Mouse (Mus musculus): ENCODE data around the gene Ergic2. TPM values are rescaled to one million over a fixed set of nuclear protein-coding genes. Genes with fewer than 3 reads are reported as not detected.

The Ergic2 gene
- polyA plus RNA-seq, 1 experiment from 2014 or later: 157 TPM

DNA sequence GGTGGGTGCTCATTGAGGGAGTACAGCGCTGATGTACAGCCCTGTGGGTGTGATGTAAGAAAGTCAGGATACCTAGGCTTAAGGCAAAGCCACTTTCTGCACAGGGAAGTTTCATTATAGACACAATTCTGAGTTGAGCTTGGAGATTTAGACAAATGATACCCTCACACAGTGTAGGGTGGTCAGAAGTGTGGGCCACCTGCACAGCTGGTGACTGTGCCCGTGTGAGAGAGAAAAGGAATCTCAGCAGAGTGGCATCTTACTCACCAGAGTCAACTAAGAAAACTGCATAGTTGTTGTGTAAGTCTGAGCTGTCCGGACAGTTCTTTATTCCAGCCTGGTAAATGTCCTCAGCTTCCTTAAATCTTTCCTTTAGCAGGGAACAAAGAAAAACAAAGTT lies 37.0 kb upstream of the Ergic2 start:
- Histone ChIP-seq H3K27me3 (ENCODE audit: control insufficient read depth, insufficient read depth, low read length) (no peaks in the 10 kb centered on the region), H3K4me1 (ENCODE audit: control insufficient read depth in 2 of 2, insufficient read depth in 2 of 2, low read length in 2 of 2) (no peaks in the 10 kb centered on the region), H3K36me3 (ENCODE audit: control insufficient read depth, insufficient read depth, low read length) (peaks cover 19% of the 10 kb centered on the region; the same call in 1 of the 2 replicates), H3K9me3 (ENCODE audit: control insufficient read depth, low read length) (no peaks in the 10 kb centered on the region), H3K27ac (replicated peaks in 1 of 2; ENCODE audit: control insufficient read depth in 1 of 2, insufficient read depth in 1 of 2, low read depth in 2 of 2, low read length in 2 of 2) (no peak overlapping the region), H3K4me2 (ENCODE audit: low read length) (no peak overlapping the region), H3K9ac (ENCODE audit: low read length) (no peak overlapping the region), H3K4me3 (ENCODE audit: control insufficient read depth in 1 of 2, insufficient read depth in 1 of 2, low read depth in 1 of 2, low read length in 2 of 2) (no peak overlapping the region)
- no peak for ATAC-seq (ENCODE audit: insufficient number of reproducible peaks, insufficient read depth, low FRiP score, low read depth)
- 69% methylated on average over 3 of the region's 3 CpGs for WGBS

DNA sequence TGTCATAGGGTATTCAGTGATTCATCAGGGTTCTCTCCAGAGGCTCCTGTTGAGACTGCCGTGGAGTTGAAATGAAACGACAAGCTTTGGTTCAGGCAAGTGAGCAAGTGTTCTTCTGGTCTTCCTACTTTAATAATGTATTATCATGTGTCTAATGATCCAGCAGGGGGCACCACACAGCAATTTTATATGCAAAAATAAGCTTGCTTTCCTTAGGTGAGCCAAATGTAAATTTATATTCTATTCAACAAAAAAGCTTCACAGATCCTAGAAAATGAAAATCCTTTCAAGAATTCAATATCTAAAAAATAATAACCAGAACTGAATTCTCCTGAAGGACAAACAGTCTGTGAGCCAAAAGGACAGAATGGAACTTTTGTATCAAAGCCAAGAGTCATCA lies 36.5 kb upstream of the Ergic2 start:
- H3K27me3 ChIP-seq (ENCODE audit: control insufficient read depth, insufficient read depth, low read length): no peaks in the 10 kb centered on the region
- no peak for ATAC-seq (ENCODE audit: insufficient number of reproducible peaks, insufficient read depth, low FRiP score, low read depth)
- H3K27ac ChIP-seq (replicated peaks in 1 of 2; ENCODE audit: control insufficient read depth in 1 of 2, insufficient read depth in 1 of 2, low read depth in 2 of 2, low read length in 2 of 2): no peak overlapping the region
- H3K9me3 ChIP-seq (ENCODE audit: control insufficient read depth, low read length): no peaks in the 10 kb centered on the region
- WGBS: 48% methylated on average over 2 of the region's 2 CpGs
- H3K9ac ChIP-seq (ENCODE audit: low read length): no peak overlapping the region
- no peaks in the 10 kb centered on the region for H3K4me1 ChIP-seq (ENCODE audit: control insufficient read depth in 2 of 2, insufficient read depth in 2 of 2, low read length in 2 of 2)
- H3K4me3 ChIP-seq (ENCODE audit: control insufficient read depth in 1 of 2, insufficient read depth in 1 of 2, low read depth in 1 of 2, low read length in 2 of 2): no peak overlapping the region
- peaks cover 19% of the 10 kb centered on the region; the same call in 1 of the 2 replicates for H3K36me3 ChIP-seq (ENCODE audit: control insufficient read depth, insufficient read depth, low read length)
- no peak overlapping the region for H3K4me2 ChIP-seq (ENCODE audit: low read length)

DNA sequence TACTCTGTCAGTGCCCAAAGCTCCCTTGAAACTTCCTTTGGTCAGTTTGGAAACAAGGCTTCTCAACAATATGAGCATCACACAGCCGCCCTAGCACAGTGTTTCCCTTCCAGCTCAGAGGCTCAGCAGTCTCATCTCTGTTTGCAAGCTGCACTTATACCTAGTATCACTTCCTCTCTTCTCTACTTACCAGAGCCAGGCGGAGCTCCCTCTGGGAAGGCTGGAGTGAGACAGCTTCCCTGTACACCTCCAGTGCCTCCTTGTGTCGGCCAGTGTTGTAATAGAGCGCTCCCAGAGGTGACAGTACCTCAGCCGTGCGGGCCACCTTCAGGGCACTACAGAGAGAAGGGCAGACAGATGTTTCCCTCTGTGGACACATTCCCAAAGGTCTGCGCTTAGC lies 34.4 kb upstream of the Ergic2 start:
- no peaks in the 10 kb centered on the region for H3K9me3 ChIP-seq (ENCODE audit: control insufficient read depth, low read length)
- no peak overlapping the region for H3K4me2 ChIP-seq (ENCODE audit: low read length)
- H3K4me1 ChIP-seq (ENCODE audit: control insufficient read depth in 2 of 2, insufficient read depth in 2 of 2, low read length in 2 of 2): no peaks in the 10 kb centered on the region
- H3K9ac ChIP-seq (ENCODE audit: low read length): no peak overlapping the region
- H3K4me3 ChIP-seq (ENCODE audit: control insufficient read depth in 1 of 2, insufficient read depth in 1 of 2, low read depth in 1 of 2, low read length in 2 of 2): no peak overlapping the region
- no peak overlapping the region for H3K27ac ChIP-seq (replicated peaks in 1 of 2; ENCODE audit: control insufficient read depth in 1 of 2, insufficient read depth in 1 of 2, low read depth in 2 of 2, low read length in 2 of 2)
- peaks cover 26% of the 10 kb centered on the region for H3K36me3 ChIP-seq (ENCODE audit: control insufficient read depth, insufficient read depth, low read length)
- H3K27me3 ChIP-seq (ENCODE audit: control insufficient read depth, insufficient read depth, low read length): no peaks in the 10 kb centered on the region
- ATAC-seq (ENCODE audit: insufficient number of reproducible peaks, insufficient read depth, low FRiP score, low read depth): 0 out of 2 replicates have a peak, but pooled peaks have one; percentile 17
- WGBS: 66% methylated on average over 7 of the region's 7 CpGs

DNA sequence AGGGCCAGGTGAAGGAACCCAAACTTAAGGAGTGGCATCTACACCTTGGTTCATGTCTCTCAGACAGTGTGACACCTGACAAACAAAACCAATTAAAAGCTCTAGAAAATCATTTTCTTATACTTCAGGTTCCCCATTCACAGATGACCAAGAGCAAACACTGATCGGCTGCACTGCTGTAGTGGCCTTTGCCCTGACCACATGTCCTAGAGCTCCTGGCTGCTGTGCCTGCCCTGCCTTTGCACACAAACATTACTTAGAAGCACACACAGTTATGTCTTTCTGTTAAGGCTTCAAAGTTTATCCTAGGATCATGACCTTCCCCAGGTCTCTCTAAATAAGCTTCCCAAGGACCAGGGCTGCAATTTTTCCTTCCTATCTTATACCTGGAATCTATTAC lies 32.7 kb upstream of the Ergic2 start:
- no peak overlapping the region for H3K4me3 ChIP-seq (ENCODE audit: control insufficient read depth in 1 of 2, insufficient read depth in 1 of 2, low read depth in 1 of 2, low read length in 2 of 2)
- H3K27ac ChIP-seq (replicated peaks in 1 of 2; ENCODE audit: control insufficient read depth in 1 of 2, insufficient read depth in 1 of 2, low read depth in 2 of 2, low read length in 2 of 2): no peak overlapping the region
- WGBS: 72% methylated on average over 1 of the region's 1 CpGs
- H3K36me3 ChIP-seq (ENCODE audit: control insufficient read depth, insufficient read depth, low read length): peaks cover 26% of the 10 kb centered on the region
- H3K4me2 ChIP-seq (ENCODE audit: low read length): no peak overlapping the region
- H3K9ac ChIP-seq (ENCODE audit: low read length): no peak overlapping the region
- no peaks in the 10 kb centered on the region for H3K4me1 ChIP-seq (ENCODE audit: control insufficient read depth in 2 of 2, insufficient read depth in 2 of 2, low read length in 2 of 2)
- H3K9me3 ChIP-seq (ENCODE audit: control insufficient read depth, low read length): no peaks in the 10 kb centered on the region
- ATAC-seq (ENCODE audit: insufficient number of reproducible peaks, insufficient read depth, low FRiP score, low read depth): no peak
- H3K27me3 ChIP-seq (ENCODE audit: control insufficient read depth, insufficient read depth, low read length): no peaks in the 10 kb centered on the region

DNA sequence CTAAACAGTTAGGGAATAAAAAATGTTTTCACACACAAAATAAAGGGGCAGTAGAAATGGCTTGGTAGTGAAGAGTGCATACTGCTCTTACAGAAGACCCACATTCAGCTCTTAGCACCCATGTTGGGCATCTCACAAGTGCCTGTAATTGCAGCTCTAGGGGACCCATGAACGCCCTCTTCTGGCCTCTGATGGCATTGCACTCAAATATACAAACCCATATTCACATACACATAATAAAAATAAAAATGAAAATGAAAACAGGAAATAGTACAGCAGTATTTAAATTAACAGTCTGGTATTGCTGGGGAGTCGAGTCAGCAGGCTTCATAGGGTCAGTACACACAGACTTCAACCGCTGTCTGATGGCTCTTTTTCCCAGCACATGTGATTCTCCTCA lies 30.1 kb upstream of the Ergic2 start:
- Histone ChIP-seq H3K9me3 (ENCODE audit: control insufficient read depth, low read length) (no peaks in the 10 kb centered on the region), H3K36me3 (ENCODE audit: control insufficient read depth, insufficient read depth, low read length) (peaks cover 25% of the 10 kb centered on the region), H3K27ac (replicated peaks in 1 of 2; ENCODE audit: control insufficient read depth in 1 of 2, insufficient read depth in 1 of 2, low read depth in 2 of 2, low read length in 2 of 2) (no peak overlapping the region), H3K4me3 (ENCODE audit: control insufficient read depth in 1 of 2, insufficient read depth in 1 of 2, low read depth in 1 of 2, low read length in 2 of 2) (no peak overlapping the region), H3K27me3 (ENCODE audit: control insufficient read depth, insufficient read depth, low read length) (no peaks in the 10 kb centered on the region), H3K9ac (ENCODE audit: low read length) (no peak overlapping the region), H3K4me2 (ENCODE audit: low read length) (no peak overlapping the region), H3K4me1 (ENCODE audit: control insufficient read depth in 2 of 2, insufficient read depth in 2 of 2, low read length in 2 of 2) (0 out of 4 replicates have a peak, but pooled peaks cover 0 to 2% of the 10 kb centered on the region in 2 experiments)
- no peak for ATAC-seq (ENCODE audit: insufficient number of reproducible peaks, insufficient read depth, low FRiP score, low read depth)
- 62% methylated on average over 3 of the region's 3 CpGs for WGBS

DNA sequence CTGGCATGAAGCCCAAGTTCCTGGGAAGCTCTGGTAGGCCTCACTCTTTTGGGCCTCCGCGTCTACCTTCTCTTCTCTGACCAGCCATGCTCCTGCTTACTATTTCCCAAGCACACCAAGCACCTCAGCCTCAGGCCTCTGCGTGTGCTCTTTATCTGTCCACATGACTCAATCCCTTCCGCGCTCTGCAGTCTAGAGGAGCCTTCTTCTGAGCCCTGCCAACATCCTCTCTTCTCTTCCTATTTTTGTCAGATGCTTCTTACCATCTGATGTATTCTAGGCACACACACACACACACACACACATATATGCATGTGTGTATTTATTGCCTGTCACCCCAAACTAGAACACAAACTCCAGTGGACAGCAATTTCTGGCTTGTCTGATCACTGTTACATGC lies 29.5 kb upstream of the Ergic2 start:
- WGBS: 57% methylated on average over 5 of the region's 5 CpGs
- H3K9me3 ChIP-seq (ENCODE audit: control insufficient read depth, low read length): no peaks in the 10 kb centered on the region
- no peak overlapping the region for H3K4me3 ChIP-seq (ENCODE audit: control insufficient read depth in 1 of 2, insufficient read depth in 1 of 2, low read depth in 1 of 2, low read length in 2 of 2)
- no peaks in the 10 kb centered on the region for H3K27me3 ChIP-seq (ENCODE audit: control insufficient read depth, insufficient read depth, low read length)
- H3K36me3 ChIP-seq (ENCODE audit: control insufficient read depth, insufficient read depth, low read length): peaks cover 21% of the 10 kb centered on the region
- H3K9ac ChIP-seq (ENCODE audit: low read length): no peak overlapping the region
- H3K4me2 ChIP-seq (ENCODE audit: low read length): no peak overlapping the region
- 0 out of 4 replicates have a peak, but pooled peaks cover 0 to 2% of the 10 kb centered on the region in 2 experiments for H3K4me1 ChIP-seq (ENCODE audit: control insufficient read depth in 2 of 2, insufficient read depth in 2 of 2, low read length in 2 of 2)
- ATAC-seq (ENCODE audit: insufficient number of reproducible peaks, insufficient read depth, low FRiP score, low read depth): no peak
- H3K27ac ChIP-seq (replicated peaks in 1 of 2; ENCODE audit: control insufficient read depth in 1 of 2, insufficient read depth in 1 of 2, low read depth in 2 of 2, low read length in 2 of 2): no peak overlapping the region

DNA sequence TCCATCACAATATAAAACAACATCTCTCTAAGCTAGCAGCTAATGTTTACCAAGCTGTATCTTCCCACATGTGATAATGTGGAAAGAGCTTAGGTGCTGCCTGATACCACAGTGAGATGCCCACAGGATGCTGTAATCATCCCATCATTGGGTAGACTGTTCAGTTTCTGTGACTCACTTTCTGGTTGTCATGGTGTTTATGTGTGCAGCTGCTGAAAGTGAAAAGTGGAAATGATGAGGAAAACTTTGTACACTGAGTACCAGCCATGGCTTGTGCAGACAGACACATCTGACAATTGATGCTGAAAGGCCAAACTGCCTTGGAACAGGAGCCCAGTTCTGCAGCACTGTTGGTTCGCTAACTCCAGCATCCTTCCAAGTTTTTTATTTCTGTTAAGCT lies 27.1 kb upstream of the Ergic2 start:
- no peak overlapping the region for H3K27ac ChIP-seq (replicated peaks in 1 of 2; ENCODE audit: control insufficient read depth in 1 of 2, insufficient read depth in 1 of 2, low read depth in 2 of 2, low read length in 2 of 2)
- no peak for ATAC-seq (ENCODE audit: insufficient number of reproducible peaks, insufficient read depth, low FRiP score, low read depth)
- no peak overlapping the region for H3K4me2 ChIP-seq (ENCODE audit: low read length)
- H3K36me3 ChIP-seq (ENCODE audit: control insufficient read depth, insufficient read depth, low read length): peaks cover 6% of the 10 kb centered on the region; the same call in 1 of the 2 replicates
- no peak overlapping the region for H3K9ac ChIP-seq (ENCODE audit: low read length)
- 0 out of 4 replicates have a peak, but pooled peaks cover 0 to 2% of the 10 kb centered on the region in 2 experiments for H3K4me1 ChIP-seq (ENCODE audit: control insufficient read depth in 2 of 2, insufficient read depth in 2 of 2, low read length in 2 of 2)
- H3K27me3 ChIP-seq (ENCODE audit: control insufficient read depth, insufficient read depth, low read length): no peaks in the 10 kb centered on the region
- H3K4me3 ChIP-seq (ENCODE audit: control insufficient read depth in 1 of 2, insufficient read depth in 1 of 2, low read depth in 1 of 2, low read length in 2 of 2): no peak overlapping the region
- no peaks in the 10 kb centered on the region for H3K9me3 ChIP-seq (ENCODE audit: control insufficient read depth, low read length)
- 84% methylated on average over 1 of the region's 1 CpGs for WGBS

DNA sequence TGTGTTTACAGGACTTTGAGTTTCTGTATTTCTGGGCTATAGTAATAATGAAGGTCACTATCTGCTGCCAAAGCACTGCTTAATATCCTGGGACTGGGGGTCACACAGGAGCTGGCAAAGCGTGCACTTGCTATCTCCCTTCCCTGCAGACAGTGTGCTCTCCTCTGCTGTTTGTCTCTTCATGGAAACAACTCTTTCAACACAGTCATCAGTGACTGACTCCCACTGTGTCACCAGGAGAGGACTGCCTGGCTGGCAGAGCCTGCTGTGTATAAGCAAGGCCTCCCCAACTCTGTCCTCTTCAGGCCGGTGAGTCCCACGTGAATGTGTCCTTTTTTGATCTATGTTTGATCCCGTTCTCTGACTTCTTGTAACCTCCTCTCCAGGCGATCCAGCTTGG lies 25.3 kb upstream of the Ergic2 start:
- no peaks in the 10 kb centered on the region for H3K9me3 ChIP-seq (ENCODE audit: control insufficient read depth, low read length)
- H3K27me3 ChIP-seq (ENCODE audit: control insufficient read depth, insufficient read depth, low read length): no peaks in the 10 kb centered on the region
- no peaks in the 10 kb centered on the region for H3K36me3 ChIP-seq (ENCODE audit: control insufficient read depth, insufficient read depth, low read length)
- H3K4me1 ChIP-seq (ENCODE audit: control insufficient read depth in 2 of 2, insufficient read depth in 2 of 2, low read length in 2 of 2): 0 out of 4 replicates have a peak, but pooled peaks cover 0 to 2% of the 10 kb centered on the region in 2 experiments
- H3K4me2 ChIP-seq (ENCODE audit: low read length): no peak overlapping the region
- H3K4me3 ChIP-seq (ENCODE audit: control insufficient read depth in 1 of 2, insufficient read depth in 1 of 2, low read depth in 1 of 2, low read length in 2 of 2): no peak overlapping the region
- ATAC-seq (ENCODE audit: insufficient number of reproducible peaks, insufficient read depth, low FRiP score, low read depth): no peak
- no peak overlapping the region for H3K27ac ChIP-seq (replicated peaks in 1 of 2; ENCODE audit: control insufficient read depth in 1 of 2, insufficient read depth in 1 of 2, low read depth in 2 of 2, low read length in 2 of 2)
- WGBS: 26% methylated on average over 5 of the region's 5 CpGs
- no peak overlapping the region for H3K9ac ChIP-seq (ENCODE audit: low read length)
